ENCODE assay signal across 13 mouse cellular contexts in genomic region chr19:57014808-57015207, GRCm38 (mm10). TPM values are rescaled to one million over a fixed set of nuclear protein-coding genes. Genes with fewer than 3 reads are reported as not detected.
A peak's percentile ranks its signal among the peaks of the same experiment; 100 is the strongest.
DNase-seq lines count a peak whose midpoint lies in the region; ATAC-seq lines count a peak whose summit lies in the region.
"Had no signal": no experiment of that assay in that cellular context is flagged by ENCODE, and none has a peak within 500 bp of the region (broad histone marks: within the 10 kb centered on the region; RNA-seq: fewer than 3 reads in every experiment).

No protein-coding gene starts in this region.

- peak; percentile 49 to 63 for DNase-seq in adrenal gland, adult (ENCODE audit: inconsistent age in 2 of 2, low spot score in 1 of 2)
- no peak for DNase-seq in adrenal gland, postnatal 25 days
- DNase-seq in spleen, adult 12 weeks (ENCODE audit: low spot score), result peak; percentile 4
- DNase-seq in spleen, postnatal 14 days (ENCODE audit: low spot score in 2 of 2), result no peak
- DNase-seq in adrenal gland, postnatal 36 days, result peak; percentile 36 to 44
- peak; percentile 58 for DNase-seq in splenic B cell, adult 2 months (ENCODE audit: low read depth, low spot score)
- no peak for DNase-seq in right cerebral cortex, postnatal 10 days (ENCODE audit: low spot score in 2 of 2)
- DNase-seq: cerebellum, adult 11-12 months; heart, postnatal 36 days; layer of hippocampus, adult 9-11 months had no signal

- no peak for ATAC-seq in activated CD4-positive, CD25-positive, alpha-beta regulatory T cell, adult 4 months

- H3K27me3 ChIP-seq in splenic B cell, adult 2 months (ENCODE audit: control insufficient read depth, insufficient read depth, low read length, poor library complexity, severe bottlenecking), result no peaks in the 10 kb centered on the region

- no peaks in the 10 kb centered on the region for H3K36me3 ChIP-seq in splenic B cell, adult 2 months (ENCODE audit: control insufficient read depth, insufficient read depth, low read length, poor library complexity, severe bottlenecking)
- H3K36me3 ChIP-seq: embryonic facial prominence, embryonic 12.5 days; midbrain, embryonic 12.5 days had no signal

RNA-seq across cellular contexts. Expression of gene Afap1l2, which starts 6.8 kb away (rescaled TPM):
- total RNA-seq in adrenal gland, postnatal 25 days (2021), result 11.4 and 14.3 TPM in 2 replicates
- 10 to 100 TPM; 12.2 to 27.4 TPM for total RNA-seq in adrenal gland, postnatal 36 days (2021)
- not detected for polyA plus RNA-seq in activated CD4-positive, CD25-positive, alpha-beta regulatory T cell, adult 4 months (2017; shearing (Covaris generic))

Comparison
In these comparisons a context has a peak if more than half of its experiments do, and no peak if none do; other contexts are left out.
1. DNase-seq: peak in adrenal gland, adult (2 of 2), spleen, adult 12 weeks (single experiment), adrenal gland, postnatal 36 days (2 of 2) and splenic B cell, adult 2 months (single experiment); none in adrenal gland, postnatal 25 days (single experiment), spleen, postnatal 14 days (0 of 2) and right cerebral cortex, postnatal 10 days (0 of 2).